Mouse (Mus musculus) right cerebral cortex, postnatal 25 days (tissue): ENCODE data around the gene Gapt.
"Not testable (repeated sequence)": the region's sequence is repeated elsewhere in the genome, so short reads cannot be mapped to it uniquely, and the experiment has no call there.

ENCODE experiments used
- DNase-seq: peaks from one replicate; pipeline ENCODE4 v3.0.0; 2022

Gapt gene

DNA sequence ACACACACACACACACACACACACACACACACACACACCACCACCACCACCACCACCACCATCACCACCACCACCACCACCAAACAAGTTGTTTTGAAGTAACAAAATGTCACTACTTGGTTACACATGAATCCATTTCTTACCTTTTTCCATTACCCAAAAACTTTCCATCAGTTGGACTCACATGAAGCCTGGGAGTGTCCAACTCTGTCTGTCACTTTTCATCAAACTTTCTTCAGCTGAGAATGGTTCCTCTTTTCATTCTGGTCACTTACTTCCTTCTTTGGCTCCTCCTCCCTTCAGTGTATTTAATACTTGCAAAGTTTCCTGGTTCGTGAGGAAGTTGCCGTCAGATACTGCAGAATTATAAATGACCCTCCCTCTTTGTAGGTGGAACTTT, at the start of gene Gapt:
Gapt (minus strand) TSS at position 259 of the 400 bp plus-strand sequence.
- DNase-seq = no peak

DNA sequence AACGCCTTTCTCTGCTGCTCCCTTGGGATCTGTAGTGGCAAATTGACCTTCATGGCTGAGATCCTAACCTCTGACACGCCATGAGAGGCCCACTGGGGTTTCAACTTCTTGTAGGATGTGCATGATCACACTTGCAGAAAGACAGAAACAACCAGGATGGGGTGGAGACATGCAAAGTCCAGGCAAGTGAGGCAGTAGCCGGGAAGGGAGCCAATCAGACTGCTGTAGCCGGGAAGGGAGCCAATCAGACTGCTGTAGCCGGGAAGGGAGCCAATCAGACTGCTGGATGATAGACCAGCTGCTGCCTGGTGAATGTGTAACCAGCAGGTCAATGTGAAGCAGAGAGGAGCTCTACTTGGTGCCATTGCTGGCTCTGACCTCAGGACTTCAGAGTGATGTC, 49.2 kb upstream of the Gapt start:
- no peak for DNase-seq

DNA sequence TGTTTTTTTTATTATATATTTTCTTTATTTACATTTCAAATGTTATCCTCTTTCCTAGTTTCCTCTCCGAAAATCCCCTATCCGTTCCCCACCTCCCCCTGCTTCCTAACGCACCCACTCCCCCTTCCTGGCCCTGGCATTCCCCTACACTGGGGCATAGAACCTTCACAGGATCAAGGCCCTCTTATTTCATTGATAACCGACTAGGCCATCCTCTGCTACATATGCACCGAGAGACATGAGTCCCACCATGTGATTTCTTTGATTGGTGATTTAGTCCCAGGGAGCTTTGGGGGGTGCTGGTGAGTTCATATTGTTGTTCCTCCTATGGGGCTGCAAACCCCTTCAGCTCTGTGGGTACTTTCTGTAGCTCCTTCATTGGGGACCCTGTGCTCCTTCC, 47.7 kb upstream of the Gapt start:
- DNase-seq = not testable (repeated sequence)

DNA sequence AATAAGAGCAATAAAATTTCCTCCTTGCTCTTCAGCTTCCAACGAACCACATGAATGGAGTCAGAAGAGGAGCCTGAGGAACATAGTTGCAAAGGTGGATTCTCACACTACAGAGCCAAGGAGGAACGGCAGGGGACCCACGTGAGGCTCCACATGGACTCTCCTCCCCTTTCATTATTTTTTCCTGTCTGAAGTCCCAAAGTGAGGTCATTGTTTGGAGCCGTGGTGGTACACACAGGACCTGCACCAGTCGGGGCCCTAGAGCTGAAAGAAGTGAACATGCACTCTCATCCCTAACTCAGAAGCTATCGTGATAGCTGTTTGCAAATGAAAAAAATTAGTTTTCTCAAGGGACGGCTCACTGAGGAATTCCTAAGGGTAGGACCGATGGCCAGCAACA, 47.1 kb upstream of the Gapt start:
- no peak for DNase-seq

DNA sequence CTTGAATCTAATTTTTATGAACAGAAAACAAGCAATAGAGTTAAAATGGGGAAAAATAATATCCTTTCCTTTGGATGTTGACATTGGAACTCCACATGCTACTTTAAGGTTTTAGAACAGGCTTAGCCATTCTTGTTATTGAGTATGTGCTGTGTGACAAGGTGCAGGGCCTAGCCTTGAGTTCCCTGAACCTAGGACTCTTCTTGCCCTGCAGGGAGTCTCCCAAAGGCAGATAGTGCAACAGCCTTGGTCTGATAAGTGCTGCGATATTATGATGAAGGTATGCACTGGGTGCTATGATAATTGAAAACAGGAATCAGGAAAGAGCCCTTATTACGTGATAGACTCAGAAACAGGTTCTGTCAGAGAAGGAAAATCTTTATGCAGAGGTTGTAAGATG, 44.9 kb upstream of the Gapt start:
- DNase-seq = no peak

DNA sequence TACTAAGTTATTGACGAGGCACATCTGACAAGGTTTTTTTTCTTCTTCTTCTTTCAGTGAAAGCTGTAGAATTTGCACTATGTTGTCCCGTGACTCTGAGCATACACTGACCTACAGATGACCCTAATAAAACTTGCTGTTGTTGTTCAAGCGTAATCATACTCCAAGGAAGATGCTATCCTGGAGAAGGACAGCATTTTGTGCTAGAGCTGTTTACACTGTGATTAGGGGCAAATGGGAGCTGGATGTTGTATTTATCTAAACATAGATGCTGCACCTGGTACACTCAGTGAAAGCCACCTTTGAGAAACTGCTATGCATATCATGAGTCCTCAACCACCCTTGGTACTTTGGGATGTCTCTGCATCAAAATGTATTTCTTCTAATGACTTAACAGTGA, 44.4 kb upstream of the Gapt start:
- no peak for DNase-seq

DNA sequence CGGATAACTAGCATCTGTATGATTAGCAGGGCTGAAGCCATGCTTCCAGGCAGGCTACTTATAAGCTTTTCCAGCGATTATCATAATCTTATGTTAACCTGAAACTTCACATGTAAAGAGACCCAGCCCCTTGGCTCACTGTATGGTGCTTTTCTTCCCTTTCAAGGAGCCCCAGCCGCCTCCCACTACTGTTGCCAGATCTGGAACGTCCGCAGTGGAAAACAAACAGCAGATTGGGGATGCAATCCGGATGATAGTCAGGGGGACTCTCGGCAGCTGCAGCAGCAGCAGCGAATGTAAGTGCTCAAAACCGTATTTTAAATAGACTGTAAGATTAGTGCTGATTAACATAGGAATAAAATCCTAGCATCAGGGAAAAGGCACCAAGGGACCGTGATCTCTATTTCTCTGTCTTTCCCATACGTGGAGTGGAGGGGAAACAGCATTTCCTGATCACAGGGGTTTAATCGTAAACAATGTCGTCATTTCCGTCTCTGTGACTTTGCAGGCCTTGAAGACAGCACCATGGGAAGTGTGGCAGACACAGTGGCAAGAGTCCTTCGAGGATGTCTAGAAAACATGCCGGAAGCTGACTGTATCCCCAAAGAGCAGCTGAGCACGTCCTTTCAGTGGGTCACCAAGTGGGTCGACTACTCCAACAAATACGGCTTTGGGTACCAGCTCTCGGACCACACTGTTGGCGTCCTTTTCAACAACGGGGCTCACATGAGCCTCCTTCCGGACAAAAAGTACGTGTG, 41.7 kb upstream of the Gapt start:
- no peak for DNase-seq

DNA sequence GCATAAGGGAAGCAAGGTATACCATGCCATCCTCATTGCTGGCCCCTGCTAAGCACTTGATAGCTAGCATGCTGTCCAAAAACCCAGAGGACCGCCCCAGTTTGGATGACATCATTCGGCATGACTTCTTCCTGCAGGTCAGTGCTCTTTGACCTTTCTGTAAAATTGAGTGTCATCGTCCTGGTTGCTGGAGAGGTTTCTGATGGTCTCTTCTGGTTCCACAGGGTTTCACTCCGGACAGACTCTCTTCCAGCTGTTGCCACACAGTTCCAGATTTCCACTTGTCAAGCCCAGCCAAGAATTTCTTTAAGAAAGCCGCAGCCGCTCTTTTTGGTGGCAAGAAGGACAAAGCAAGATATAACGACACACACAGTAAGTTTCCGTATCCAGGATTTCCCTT, 40.8 kb upstream of the Gapt start:
- no peak for DNase-seq

DNA sequence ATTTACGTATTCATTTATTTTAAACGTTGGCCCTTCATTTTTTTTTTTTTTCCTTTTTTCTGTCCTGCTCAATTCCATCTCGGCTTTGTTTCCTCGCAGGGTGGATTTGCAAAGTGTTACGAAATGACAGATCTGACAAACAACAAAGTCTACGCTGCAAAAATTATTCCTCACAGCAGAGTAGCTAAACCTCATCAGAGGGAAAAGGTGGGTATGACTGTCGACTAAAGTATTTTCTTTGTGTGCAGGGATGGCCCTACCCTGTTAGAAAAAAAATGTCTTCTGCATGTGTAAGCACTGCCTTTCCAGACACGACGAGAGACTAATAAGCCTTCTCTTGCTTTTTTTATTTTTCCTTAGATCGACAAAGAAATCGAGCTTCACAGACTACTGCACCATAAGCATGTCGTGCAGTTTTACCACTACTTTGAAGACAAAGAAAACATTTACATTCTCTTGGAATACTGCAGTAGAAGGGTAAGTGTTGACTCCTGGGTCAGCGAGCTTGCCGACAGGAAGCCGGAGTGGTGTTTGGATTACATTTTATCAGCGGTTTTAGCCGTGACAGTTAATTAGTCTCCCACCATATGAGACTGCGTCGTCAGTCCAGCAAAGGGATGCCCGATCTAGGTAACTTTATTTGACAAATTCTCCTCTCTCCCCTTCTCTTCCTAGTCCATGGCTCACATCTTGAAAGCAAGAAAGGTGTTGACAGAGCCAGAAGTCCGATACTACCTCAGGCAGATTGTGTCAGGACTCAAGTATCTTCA, 39.1 kb upstream of the Gapt start:
- DNase-seq = no peak

DNA sequence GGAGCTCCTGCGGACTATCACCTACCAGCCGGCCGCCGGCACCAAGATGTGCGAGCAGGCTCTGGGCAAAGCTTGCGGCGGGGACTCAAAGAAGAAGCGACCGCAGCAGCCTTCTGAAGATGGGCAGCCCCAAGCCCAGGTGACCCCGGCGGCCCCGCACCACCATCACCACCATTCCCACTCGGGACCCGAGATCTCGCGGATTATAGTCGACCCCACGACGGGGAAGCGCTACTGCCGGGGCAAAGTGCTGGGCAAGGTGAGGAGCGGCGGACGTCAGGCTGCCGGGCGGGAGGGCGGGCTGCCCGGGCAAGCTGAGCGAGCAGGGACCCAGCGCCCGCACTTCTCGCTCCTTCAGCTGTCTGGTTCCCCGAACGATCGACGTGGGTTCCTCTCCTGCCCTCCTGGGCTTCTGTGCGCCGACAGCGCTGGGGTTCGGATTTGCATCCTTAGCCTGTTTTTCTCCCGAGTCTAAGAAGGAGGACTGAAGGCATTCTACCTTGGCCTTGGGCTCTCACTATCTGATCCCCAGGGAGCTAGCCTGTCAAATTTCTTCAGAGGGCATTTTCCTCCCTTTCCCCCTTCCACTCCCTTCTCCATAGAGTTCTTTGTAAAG, 38.3 kb upstream of the Gapt start:
- no peak for DNase-seq

DNA sequence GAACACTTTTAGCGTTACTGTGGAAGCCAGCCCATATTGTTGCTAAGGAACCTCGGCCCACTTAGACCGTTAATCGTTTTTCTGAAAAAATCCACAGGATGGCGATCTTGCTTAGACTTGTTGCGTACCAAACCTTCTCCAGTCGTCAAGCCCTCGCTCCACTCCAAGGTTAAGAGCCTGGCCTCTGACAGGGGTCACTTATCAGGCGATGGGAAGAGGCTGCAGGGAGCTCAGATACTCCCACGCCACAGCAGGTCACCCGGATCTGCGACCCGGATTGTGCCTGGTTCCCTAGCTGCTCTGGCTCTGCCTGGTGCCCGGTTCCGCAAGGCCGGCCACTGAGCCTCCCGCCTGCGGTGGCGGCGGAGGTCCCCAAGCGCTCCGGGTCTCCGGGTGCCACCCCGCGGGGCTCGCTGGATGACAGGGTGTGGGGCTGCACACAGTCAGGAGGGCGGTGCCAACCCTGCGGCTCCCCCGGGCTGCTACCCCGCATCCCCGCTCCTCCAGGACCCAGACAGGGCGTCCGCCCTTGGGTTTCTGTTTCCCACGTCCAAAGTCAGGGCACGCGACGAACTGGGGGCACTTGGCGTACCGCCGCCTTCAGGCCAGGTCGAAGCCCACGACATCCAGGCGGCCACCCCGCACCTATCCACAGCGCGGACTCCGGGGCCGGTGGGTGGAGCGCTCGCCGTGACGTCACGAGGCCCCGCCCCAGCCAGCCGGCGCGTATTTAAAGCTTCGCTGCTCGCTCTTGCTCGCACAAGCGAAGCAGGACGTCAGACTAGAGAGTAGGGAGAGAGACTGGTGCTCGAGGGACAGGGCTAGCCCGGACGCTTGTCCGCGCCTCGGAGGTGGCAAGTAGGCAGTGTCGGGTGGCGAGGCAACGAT, 37.5 kb upstream of the Gapt start, which contains the start of gene Plk2:
Plk2 (plus strand) TSS at position 756 of the 888 bp plus-strand sequence.
- DNase-seq = peak; percentile 95

DNA sequence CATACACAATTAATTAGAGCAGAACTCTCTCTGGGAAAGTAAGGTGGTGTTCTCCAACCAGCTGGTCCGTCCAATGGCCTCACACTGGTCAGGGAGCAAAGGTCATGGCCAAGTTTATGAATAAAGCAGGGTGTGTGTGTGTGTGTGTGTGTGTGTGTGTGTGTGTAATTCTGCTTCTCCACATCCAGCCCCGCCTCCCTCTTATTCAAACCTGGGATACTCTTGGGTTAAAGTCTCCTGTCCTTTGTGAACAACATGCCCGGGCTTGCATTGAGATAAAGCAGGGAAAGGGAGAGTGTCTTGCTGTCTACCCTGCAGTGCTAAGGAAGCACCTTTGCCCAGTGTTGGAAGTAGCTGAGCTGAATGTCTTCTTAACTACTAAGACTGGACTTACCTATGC, 35.6 kb upstream of the Gapt start:
- no peak for DNase-seq

DNA sequence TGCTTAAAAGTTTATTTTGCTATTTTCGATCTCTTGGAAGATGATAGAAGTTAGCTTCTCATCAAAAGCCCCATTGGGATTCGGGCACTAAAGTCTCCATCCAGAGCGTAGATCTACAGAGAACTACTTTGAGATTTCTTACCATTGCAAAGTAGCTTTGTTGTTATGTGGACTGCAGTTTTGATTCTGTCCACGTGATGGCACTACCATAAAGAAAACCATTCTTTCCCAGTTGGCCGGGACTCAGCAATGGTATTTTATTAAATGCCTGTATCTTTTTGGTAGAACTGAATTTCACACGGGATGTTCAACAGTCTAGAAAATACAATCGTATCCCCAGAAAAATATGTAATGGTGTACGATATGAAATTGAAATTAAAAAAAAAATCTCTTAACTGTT, 35.2 kb upstream of the Gapt start:
- peak; percentile 53 for DNase-seq

DNA sequence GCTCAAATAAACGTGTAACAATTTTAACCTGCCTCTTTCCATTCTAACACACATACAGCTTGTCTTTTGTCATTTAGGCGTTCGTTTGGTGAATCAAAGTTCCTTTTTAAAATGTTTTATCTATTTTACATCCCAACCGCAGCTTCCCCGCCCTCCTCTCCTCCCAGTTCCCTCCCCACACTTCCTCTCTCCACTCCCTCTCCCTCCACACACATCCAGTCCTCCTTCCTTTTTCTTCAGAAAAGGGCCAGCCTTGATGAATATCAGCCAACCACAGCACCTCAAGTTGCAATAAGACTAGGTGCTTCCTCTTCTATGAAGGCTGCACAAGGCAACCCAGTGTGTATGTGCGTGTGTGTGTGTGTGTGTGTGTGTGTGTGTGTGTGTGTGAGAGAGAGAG, 27.5 kb upstream of the Gapt start:
- DNase-seq = no peak

DNA sequence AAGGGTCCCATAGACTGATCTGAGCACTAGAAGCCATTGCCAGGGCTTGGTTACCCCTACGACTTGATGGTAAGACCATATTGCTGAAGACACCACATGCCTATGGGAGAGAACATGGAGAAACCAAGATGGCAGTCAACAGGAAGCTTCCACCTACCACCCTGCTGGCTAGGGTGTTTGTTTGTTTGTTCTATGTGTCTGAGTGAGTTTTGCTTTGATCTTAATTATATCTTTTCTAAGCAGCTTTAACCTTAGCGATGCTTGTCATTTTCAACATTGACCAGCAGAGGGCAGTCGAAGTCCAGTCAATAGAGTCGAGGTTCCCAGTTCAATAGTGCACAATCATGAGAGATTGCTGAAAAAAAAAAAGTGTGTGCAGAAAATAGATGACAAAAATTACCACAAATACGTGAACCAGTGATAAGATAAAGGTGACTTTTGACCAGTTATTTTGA, 25.5 kb upstream of the Gapt start:
- no peak for DNase-seq

DNA sequence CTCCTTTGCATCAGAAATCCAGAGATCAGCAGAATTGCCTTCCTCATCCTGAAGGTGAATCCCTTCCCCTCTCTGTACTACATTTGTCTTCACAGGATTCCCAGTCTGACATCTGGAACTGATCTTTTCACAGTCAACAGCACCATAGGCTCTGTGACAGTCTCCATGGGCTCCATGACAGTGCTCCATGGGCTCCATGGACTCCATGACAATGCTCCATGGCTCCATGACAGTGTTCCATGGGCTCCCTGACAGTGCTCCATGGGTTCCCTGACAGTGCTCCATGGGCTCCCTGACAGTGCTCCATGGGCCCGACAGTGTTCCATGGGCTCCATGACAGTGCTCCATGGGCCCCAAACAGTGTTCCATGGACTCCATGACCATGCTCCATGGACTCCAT, 12.7 kb upstream of the Gapt start:
- no peak for DNase-seq

DNA sequence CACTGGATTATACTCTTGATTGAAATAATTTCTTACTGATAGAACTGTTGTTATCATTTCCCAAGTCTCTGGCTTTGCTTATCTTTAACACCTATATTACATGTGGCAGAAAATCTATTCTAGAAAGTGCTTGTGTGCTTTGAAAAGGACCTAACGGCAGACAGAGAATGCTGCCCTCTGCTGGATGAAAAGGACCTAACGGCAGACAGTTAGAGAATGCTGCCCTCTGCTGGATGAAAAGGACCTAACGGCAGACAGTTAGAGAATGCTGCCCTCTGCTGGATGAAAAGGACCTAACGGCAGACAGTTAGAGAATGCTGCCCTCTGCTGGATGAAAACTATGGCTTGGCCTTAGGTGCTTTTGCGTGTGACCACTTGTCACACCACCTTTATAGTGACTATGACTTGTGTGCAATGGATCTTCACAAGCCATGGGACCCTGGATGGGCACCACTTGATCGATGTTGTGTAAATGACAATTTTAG, 11.6 kb upstream of the Gapt start:
- DNase-seq = peak; percentile 54

DNA sequence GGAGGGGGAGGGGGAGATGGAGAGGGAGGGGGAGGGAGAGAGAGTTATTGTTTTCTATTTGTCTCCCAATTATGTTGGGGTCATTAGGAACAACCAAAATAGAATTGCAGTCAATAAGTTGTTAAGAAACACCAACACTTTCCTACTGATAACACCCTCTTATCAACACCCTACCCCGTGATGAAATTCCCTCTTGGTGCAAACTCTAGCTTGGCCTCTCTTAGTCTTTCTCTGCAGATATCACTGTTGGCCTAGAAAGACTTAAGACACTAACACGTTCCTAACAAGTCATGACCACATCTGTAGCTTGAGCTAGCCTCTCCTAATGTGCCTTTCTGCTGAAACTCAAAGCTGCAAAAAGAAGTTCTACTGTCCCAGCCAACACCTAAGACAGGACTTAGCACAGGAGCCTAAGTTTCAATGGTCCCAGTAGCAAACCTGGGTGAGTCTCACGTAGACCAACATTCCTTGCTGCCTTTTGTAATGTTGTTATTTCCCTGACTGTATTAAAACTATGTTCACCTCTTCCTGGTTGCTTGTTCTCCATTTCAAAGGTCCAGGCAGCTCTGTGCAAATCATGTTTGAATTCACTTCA, 11.1 kb upstream of the Gapt start:
- no peak for DNase-seq

DNA sequence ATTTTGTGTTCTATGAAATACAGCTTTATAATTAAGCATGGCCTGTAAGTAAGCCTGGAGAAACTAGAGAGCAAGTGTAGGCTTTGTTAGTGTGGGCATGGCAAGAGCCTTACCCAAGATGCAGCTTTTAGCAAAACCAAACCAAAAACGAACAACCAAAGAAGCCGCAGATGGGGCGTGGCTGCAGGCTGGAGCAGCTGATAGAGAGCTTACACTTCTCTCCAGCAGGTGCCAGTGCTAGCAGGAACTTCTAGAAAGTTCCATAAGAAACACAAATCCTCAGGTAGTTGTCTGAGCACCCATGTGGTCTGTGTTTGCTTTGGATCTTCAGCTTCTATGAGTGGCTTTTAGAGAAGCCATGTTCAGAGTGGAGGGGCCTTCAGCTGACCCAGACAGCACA, 9.5 kb upstream of the Gapt start:
- no peak for DNase-seq

DNA sequence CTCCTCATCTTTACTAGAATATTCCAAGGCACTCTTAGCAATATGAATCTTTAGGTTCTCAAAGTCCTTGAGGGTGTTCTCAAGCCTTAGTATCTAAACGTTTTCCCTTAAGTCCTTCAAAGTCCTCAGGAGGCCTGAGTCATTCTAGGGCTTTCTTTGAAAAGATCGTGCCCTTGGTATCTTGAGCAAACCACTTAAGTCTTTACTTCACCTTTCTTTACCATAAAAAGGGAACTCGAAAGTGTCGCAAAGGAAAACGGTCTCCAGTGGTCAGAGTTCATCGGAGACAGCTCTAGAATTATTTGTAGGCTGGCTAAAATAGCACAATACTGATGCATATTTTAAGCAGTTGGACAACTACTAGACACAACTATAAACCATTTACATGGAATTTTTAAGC, 6.7 kb upstream of the Gapt start:
- DNase-seq = no peak

DNA sequence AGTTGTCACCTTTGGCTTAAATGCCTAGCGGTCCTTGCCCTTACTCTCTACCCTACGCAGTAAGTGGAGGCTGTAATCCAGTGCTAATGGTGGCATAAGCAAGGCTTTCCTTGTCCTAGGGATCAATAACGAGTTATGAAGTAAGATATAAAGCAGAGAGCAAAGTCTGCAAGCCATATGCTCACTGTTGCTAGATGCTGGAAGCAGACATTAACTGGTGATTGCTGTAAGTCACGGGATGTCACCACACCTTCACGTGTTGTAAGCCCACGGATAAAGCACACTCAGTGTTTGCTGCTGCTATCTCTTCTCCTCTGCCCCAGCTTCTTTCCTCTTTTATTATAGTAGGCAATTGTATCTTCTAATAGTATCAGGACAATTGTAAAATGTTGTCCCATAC, 5.9 kb downstream of the Gapt start:
- no peak for DNase-seq

DNA sequence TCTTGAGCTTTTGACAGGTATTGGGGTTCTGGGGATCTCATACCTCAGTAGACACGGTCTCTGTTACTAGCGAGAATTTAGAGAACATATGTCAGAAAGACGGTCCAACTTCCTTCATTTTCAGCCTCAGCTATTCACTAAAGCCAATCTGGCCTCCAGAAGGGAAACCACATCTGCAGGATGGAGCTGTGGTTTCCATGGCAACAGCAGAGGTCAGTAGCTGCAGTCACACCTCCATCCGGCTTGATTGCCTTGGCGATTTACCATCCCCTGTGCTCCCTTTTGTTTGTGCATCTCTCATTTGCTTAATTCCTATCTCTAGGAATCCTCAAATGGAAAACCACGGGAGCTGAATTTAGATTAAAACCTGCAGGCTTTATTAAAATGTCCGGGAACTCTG, 10.3 kb downstream of the Gapt start:
- DNase-seq = no peak
